In genomic region chr15:13068213-13068516, GRCm38 (mm10) we compare ENCODE assay signal across 15 mouse cellular contexts.
A peak's percentile ranks its signal among the peaks of the same experiment; 100 is the strongest.
DNase-seq lines count a peak whose midpoint lies in the region; ATAC-seq lines count a peak whose summit lies in the region.
"Had no signal": no experiment of that assay in that cellular context is flagged by ENCODE, and none has a peak within 500 bp of the region (broad histone marks: within the 10 kb centered on the region; RNA-seq: fewer than 3 reads in every experiment).

No protein-coding gene starts in this region.

- peak overlapping the region; percentile 72 for H3K4me2 ChIP-seq in heart, embryonic 13.5 days
- 0 out of 2 replicates have a peak overlapping the region, but pooled peaks have one; percentile 55 for H3K4me2 ChIP-seq in lung, embryonic 15.5 days
- peak overlapping the region; percentile 53 for H3K4me2 ChIP-seq in hindbrain, embryonic 16.5 days (ENCODE audit: low read length)
- peak overlapping the region; percentile 44; the same call in 1 of the 2 replicates for H3K4me2 ChIP-seq in neural tube, embryonic 14.5 days (ENCODE audit: low read depth, low read length)
- no peak overlapping the region for H3K4me2 ChIP-seq in liver, embryonic 11.5 days

- H3K9ac ChIP-seq in heart, embryonic 13.5 days = peak overlapping the region; percentile 62; the same call in 1 of the 2 replicates
- H3K9ac ChIP-seq in lung, embryonic 15.5 days = no peak overlapping the region
- no peak overlapping the region for H3K9ac ChIP-seq in hindbrain, embryonic 16.5 days (ENCODE audit: low read depth, low read length)
- H3K9ac ChIP-seq in neural tube, embryonic 14.5 days (replicated peaks; ENCODE audit: low read depth, low read length) = no peak overlapping the region
- no peak overlapping the region for H3K9ac ChIP-seq in liver, embryonic 11.5 days (ENCODE audit: low read depth, low read length)
- H3K9ac ChIP-seq: liver, embryonic 14.5 days; midbrain, embryonic 12.5 days had no signal

- no peaks in the 10 kb centered on the region for H3K9me3 ChIP-seq in heart, embryonic 13.5 days
- no peaks in the 10 kb centered on the region for H3K9me3 ChIP-seq in lung, embryonic 15.5 days
- no peaks in the 10 kb centered on the region for H3K9me3 ChIP-seq in hindbrain, embryonic 16.5 days (ENCODE audit: control insufficient read depth, low read length)
- no peaks in the 10 kb centered on the region for H3K9me3 ChIP-seq in neural tube, embryonic 14.5 days (ENCODE audit: control insufficient read depth, low read length)
- H3K9me3 ChIP-seq in liver, embryonic 11.5 days (ENCODE audit: control insufficient read depth, low read length) = no peaks in the 10 kb centered on the region
- H3K9me3 ChIP-seq: midbrain, embryonic 12.5 days had no signal

- no peak overlapping the region for H3K27ac ChIP-seq in heart, embryonic 13.5 days (replicated peaks)
- no peak overlapping the region for H3K27ac ChIP-seq in lung, embryonic 15.5 days
- no peak overlapping the region for H3K27ac ChIP-seq in hindbrain, embryonic 16.5 days (ENCODE audit: low read depth, low read length)
- no peak overlapping the region for H3K27ac ChIP-seq in neural tube, embryonic 14.5 days (ENCODE audit: low read depth, low read length)
- H3K27ac ChIP-seq in liver, embryonic 11.5 days (ENCODE audit: low read depth, low read length) = no peak overlapping the region
- H3K27ac ChIP-seq: liver, embryonic 14.5 days; midbrain, embryonic 12.5 days had no signal

- intact Hi-C loops in heart, postnatal 25 days (cut with DNase I) = no loop called here

- peak overlapping the region; percentile 47 for H3K4me3 ChIP-seq in heart, embryonic 13.5 days
- H3K4me3 ChIP-seq in lung, embryonic 15.5 days = no peak overlapping the region
- no peak overlapping the region for H3K4me3 ChIP-seq in hindbrain, embryonic 16.5 days (ENCODE audit: low read length)
- H3K4me3 ChIP-seq in neural tube, embryonic 14.5 days (ENCODE audit: low read depth, low read length) = no peak overlapping the region
- H3K4me3 ChIP-seq in liver, embryonic 11.5 days (ENCODE audit: low read depth, low read length) = no peak overlapping the region
- H3K4me3 ChIP-seq: midbrain, embryonic 12.5 days had no signal

- H3K27me3 ChIP-seq in heart, embryonic 13.5 days (replicated peaks) = no peaks in the 10 kb centered on the region
- H3K27me3 ChIP-seq in lung, embryonic 15.5 days = no peaks in the 10 kb centered on the region
- H3K27me3 ChIP-seq in hindbrain, embryonic 16.5 days (replicated peaks; ENCODE audit: control insufficient read depth, insufficient read depth, low read length) = no peaks in the 10 kb centered on the region
- no peaks in the 10 kb centered on the region for H3K27me3 ChIP-seq in neural tube, embryonic 14.5 days (ENCODE audit: control insufficient read depth, insufficient read depth, low read length)
- H3K27me3 ChIP-seq in liver, embryonic 11.5 days (replicated peaks; ENCODE audit: control insufficient read depth, insufficient read depth, low read length) = no peaks in the 10 kb centered on the region
- H3K27me3 ChIP-seq: midbrain, embryonic 12.5 days had no signal

- ATAC-seq in heart, embryonic 13.5 days (ENCODE audit: extremely low read depth, insufficient number of reproducible peaks, low FRiP score, low TSS enrichment) = no peak
- ATAC-seq in lung, embryonic 15.5 days (ENCODE audit: borderline replicate concordance, extremely low read depth, low FRiP score, low TSS enrichment) = no peak
- no peak for ATAC-seq in hindbrain, embryonic 16.5 days
- ATAC-seq in neural tube, embryonic 14.5 days (ENCODE audit: low read depth) = no peak
- no peak for ATAC-seq in liver, embryonic 11.5 days (replicated peaks; ENCODE audit: low FRiP score)

- H3K4me1 ChIP-seq in heart, embryonic 13.5 days = peaks cover 18% of the 10 kb centered on the region
- H3K4me1 ChIP-seq in lung, embryonic 15.5 days = 0 out of 2 replicates have a peak, but pooled peaks cover 7% of the 10 kb centered on the region
- peaks cover 6% of the 10 kb centered on the region for H3K4me1 ChIP-seq in hindbrain, embryonic 16.5 days (ENCODE audit: control insufficient read depth, insufficient read depth, low read depth, low read length)
- peaks cover 10% of the 10 kb centered on the region; the same call in 1 of the 2 replicates for H3K4me1 ChIP-seq in neural tube, embryonic 14.5 days (ENCODE audit: control insufficient read depth, insufficient read depth, low read length)
- no peaks in the 10 kb centered on the region for H3K4me1 ChIP-seq in liver, embryonic 11.5 days (replicated peaks; ENCODE audit: control insufficient read depth, insufficient read depth, low read length)

- DNase-seq in heart, postnatal 25 days (ENCODE audit: low spot score) = no peak
- DNase-seq in lung, adult 18-20 months = no peak
- DNase-seq in liver, embryonic 11.5 days (ENCODE audit: low spot score) = no peak
- no peak for DNase-seq in urinary bladder, postnatal 4 days (ENCODE audit: low spot score in 2 of 2)
- DNase-seq: adrenal gland, postnatal 36 days; B cell, adult 2 months; cerebellum, postnatal 14 days; heart, postnatal 4 days; layer of hippocampus, adult 9-11 months had no signal

- no peaks in the 10 kb centered on the region for H3K36me3 ChIP-seq in heart, embryonic 13.5 days
- H3K36me3 ChIP-seq in lung, embryonic 15.5 days = no peaks in the 10 kb centered on the region
- H3K36me3 ChIP-seq in hindbrain, embryonic 16.5 days (ENCODE audit: control insufficient read depth, insufficient read depth, low read length) = no peaks in the 10 kb centered on the region
- H3K36me3 ChIP-seq in neural tube, embryonic 14.5 days (ENCODE audit: control insufficient read depth, insufficient read depth, low read length) = no peaks in the 10 kb centered on the region
- H3K36me3 ChIP-seq in liver, embryonic 11.5 days (ENCODE audit: control insufficient read depth, insufficient read depth, low read length) = no peaks in the 10 kb centered on the region
- H3K36me3 ChIP-seq: midbrain, embryonic 12.5 days had no signal
